Mouse (Mus musculus): ENCODE data around the gene Hyal2.
"Not testable (repeated sequence)": the region's sequence is repeated elsewhere in the genome, so short reads cannot be mapped to it uniquely, and the experiment has no call there.

The Hyal2 gene

GRCm38 (mm10) chr9:107545602-107546001 lies 22.1 kb upstream of the Hyal2 start:
- peak; percentile 65 for DNase-seq (ENCODE audit: low read depth, low spot score)

- peak; percentile 85 for DNase-seq (ENCODE audit: low read depth, low spot score)
Measured at GRCm38 (mm10) chr9:107547026-107547425, 20.7 kb upstream of the Hyal2 start, which contains the start of gene Zmynd10. Zmynd10 (plus strand) TSS chr9:107547298.

GRCm38 (mm10) chr9:107547957-107548356 lies 19.8 kb upstream of the Hyal2 start:
- no peak for DNase-seq (ENCODE audit: low read depth, low spot score)

GRCm38 (mm10) chr9:107548820-107549219 lies 18.9 kb upstream of the Hyal2 start:
- no peak for DNase-seq (ENCODE audit: low read depth, low spot score)

- DNase-seq (ENCODE audit: low read depth, low spot score), result no peak
Measured at GRCm38 (mm10) chr9:107549297-107550074, 18.3 kb upstream of the Hyal2 start.

- no peak for DNase-seq (ENCODE audit: low read depth, low spot score)
Measured at GRCm38 (mm10) chr9:107550491-107551116, 17.1 kb upstream of the Hyal2 start.

- DNase-seq (ENCODE audit: low read depth, low spot score), result peak; percentile 60
Measured at GRCm38 (mm10) chr9:107551117-107551889, 16.4 kb upstream of the Hyal2 start, which contains the start of gene Rassf1. Rassf1 (plus strand) TSS chr9:107551555.

- no peak for DNase-seq (ENCODE audit: low read depth, low spot score)
Measured at GRCm38 (mm10) chr9:107551890-107552355, 15.8 kb upstream of the Hyal2 start.

- DNase-seq (ENCODE audit: low read depth, low spot score), result no peak
Measured at GRCm38 (mm10) chr9:107552690-107553393, 14.9 kb upstream of the Hyal2 start.

GRCm38 (mm10) chr9:107553541-107554318 lies 14.0 kb upstream of the Hyal2 start:
- no peak for DNase-seq (ENCODE audit: low read depth, low spot score)

GRCm38 (mm10) chr9:107554319-107554825 lies 13.4 kb upstream of the Hyal2 start:
- DNase-seq (ENCODE audit: low read depth, low spot score), result peak; percentile 96

- no peak for DNase-seq (ENCODE audit: low read depth, low spot score)
Measured at GRCm38 (mm10) chr9:107555031-107555457, 12.7 kb upstream of the Hyal2 start.

- no peak for DNase-seq (ENCODE audit: low read depth, low spot score)
Measured at GRCm38 (mm10) chr9:107555701-107556100, 12.0 kb upstream of the Hyal2 start.

GRCm38 (mm10) chr9:107556346-107556745 lies 11.4 kb upstream of the Hyal2 start:
- no peak for DNase-seq (ENCODE audit: low read depth, low spot score)

GRCm38 (mm10) chr9:107563029-107563581 lies 4.6 kb upstream of the Hyal2 start, which contains the start of gene Tusc2:
Tusc2 (plus strand) TSS chr9:107563255.
- peak; percentile 84 for DNase-seq (ENCODE audit: low read depth, low spot score)

GRCm38 (mm10) chr9:107565556-107565955 lies 2.2 kb upstream of the Hyal2 start:
- DNase-seq (ENCODE audit: low read depth, low spot score), result not testable (repeated sequence)

- peak; percentile 75 for DNase-seq (ENCODE audit: low read depth, low spot score)
Measured at GRCm38 (mm10) chr9:107566041-107566709, 1.6 kb upstream of the Hyal2 start.

GRCm38 (mm10) chr9:107566855-107567254 lies 890 bp upstream of the Hyal2 start:
- no peak for DNase-seq (ENCODE audit: low read depth, low spot score)

All from c-Kit-negative CD71-positive TER-119-positive erythroid progenitor cells, embryonic 14.5 days (primary cell).